Mouse (Mus musculus) neural tube, embryonic 10.5 days (tissue): ENCODE results near the gene Urm1.
"Not testable (repeated sequence)": the region's sequence is repeated elsewhere in the genome, so short reads cannot be mapped to it uniquely, and the experiment has no call there.

Experiments used
- DNase-seq: peaks from one replicate; pipeline ENCODE4 v3.0.0-alpha.2; 2017; ENCODE audit warnings: low spot score; ENCODE audit errors: extremely low spot score

Urm1 gene

DNA sequence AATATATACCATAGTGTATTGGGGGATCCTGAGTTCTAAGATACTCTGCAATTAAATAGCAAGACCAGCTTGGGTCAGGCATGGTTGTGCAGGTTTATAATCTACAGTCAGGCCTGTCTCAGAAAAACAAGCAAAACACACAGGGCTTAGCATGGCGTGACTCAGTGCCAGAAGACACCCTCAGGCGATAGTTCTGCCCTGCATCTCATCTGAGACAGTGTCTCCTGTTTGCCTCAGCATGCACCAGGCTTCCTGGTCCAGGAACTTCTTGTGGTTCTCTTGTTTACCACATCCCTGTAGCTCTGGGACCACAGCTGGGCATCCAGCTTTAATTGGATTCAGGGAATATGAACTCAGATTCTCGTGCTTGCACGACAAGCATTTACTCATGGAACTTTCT, 45.2 kb downstream of the Urm1 start:
- no peak for DNase-seq

DNA sequence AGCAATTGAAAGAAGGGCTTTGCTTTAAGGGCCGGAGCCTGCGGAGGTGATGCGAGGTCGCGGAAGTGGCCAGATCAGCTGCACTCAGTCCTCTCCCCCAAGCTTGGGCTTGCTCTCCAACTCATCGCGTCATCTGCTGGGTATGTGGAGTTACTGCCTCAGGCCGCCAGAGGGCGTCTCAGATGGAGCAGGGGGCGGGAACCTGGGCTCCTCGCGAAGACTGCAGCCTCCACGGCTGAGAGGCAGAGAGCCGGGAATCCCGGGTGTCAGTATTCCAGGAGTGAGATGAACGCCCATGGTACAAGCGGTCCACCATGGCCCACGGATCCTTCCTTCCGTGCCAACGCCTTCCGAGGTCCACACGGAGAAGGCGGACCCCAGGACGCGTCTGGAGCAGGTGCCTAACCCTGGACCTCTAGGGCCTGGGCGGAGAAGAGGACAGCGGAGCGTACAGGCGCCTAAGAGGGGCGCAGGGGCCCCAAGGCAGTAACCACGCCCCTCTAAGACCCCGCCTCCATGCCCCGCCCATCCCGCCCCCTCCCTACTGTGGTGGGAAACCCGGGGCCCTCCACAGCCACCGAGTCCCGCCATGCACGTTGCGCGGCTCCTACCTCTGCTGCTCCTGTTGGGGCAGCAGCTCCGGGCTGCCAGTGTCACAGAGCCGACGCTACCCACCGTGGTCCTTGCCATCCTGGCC, 49.2 kb downstream of the Urm1 start, which contains the start of gene Cercam:
Gene Cercam (plus strand): TSS at position 216 of the 697 bp plus-strand sequence.
- DNase-seq: peak; percentile 92

GRCm38 (mm10) chr2:29869646-29870451, 50.0 kb downstream of the Urm1 start:
- DNase-seq: no peak

GRCm38 (mm10) chr2:29872581-29873295, 52.9 kb downstream of the Urm1 start:
- DNase-seq: no peak

DNA sequence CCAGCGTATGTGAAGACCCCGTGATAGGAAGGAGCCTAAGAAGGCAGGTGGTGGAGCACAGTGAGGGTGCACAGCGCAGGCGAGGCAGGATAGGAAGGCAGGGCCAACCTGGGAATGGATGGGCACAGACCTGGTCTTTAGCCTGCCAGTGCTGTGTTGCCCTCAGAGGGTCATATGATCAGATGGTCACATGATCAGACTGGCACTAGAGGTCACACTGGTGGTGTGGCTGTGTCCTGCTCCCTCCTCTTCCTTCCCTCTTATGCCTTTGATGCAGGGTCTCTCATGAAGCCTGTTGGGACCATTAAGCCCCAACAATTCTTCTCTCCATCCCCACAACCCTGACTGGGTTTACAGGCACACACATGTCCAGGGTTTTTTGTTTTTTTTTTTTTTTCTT, 53.9 kb downstream of the Urm1 start:
- no peak for DNase-seq

DNA sequence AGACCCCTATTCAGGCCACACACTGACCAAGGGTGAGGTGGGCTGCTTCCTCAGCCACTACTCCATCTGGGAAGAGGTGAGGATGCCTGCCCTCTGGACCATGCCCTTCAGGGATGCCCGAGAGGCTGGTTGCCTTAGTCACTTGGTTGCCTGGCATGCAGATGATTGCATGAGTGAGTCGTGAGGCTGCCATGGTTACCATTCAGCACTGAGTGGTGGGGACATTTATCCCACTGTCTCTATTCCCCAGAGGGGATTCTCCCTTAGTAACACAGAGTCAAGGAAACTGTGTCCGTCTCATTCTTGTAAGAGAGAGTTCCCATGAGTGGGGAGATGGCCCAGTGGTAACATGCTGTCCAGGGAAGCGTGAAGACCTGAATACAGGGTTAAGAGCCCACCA, 58.2 kb downstream of the Urm1 start:
- no peak for DNase-seq

DNA sequence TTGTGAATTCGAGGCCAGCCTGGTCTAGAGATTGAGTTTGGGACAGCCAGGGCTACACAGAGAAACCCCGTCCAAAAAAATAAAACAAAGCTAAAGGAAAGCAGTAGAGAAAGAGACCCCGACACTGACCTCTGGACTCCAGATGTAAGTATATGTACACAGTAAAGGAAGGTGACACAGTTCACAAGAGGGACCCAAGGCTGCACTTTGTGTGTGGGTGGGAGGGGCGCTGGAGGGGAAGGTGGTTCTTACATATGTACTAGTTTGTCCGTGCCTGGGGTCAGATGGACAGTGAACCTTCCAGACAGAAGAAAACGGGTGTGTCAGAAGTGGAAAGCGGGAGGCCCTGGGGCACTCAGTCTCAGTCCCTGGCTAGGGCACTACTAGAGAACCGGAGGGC, 59.3 kb downstream of the Urm1 start:
- DNase-seq: no peak

- no peak for DNase-seq
Measured at GRCm38 (mm10) chr2:29879964-29880830, 60.3 kb downstream of the Urm1 start.

GRCm38 (mm10) chr2:29886659-29887292, 66.9 kb downstream of the Urm1 start:
- not testable (repeated sequence) for DNase-seq

GRCm38 (mm10) chr2:29889066-29889944, 69.4 kb downstream of the Urm1 start, which contains the start of gene Odf2:
TSS of gene Odf2 (plus strand) at chr2:29889221.
- peak; percentile 100 for DNase-seq

DNA sequence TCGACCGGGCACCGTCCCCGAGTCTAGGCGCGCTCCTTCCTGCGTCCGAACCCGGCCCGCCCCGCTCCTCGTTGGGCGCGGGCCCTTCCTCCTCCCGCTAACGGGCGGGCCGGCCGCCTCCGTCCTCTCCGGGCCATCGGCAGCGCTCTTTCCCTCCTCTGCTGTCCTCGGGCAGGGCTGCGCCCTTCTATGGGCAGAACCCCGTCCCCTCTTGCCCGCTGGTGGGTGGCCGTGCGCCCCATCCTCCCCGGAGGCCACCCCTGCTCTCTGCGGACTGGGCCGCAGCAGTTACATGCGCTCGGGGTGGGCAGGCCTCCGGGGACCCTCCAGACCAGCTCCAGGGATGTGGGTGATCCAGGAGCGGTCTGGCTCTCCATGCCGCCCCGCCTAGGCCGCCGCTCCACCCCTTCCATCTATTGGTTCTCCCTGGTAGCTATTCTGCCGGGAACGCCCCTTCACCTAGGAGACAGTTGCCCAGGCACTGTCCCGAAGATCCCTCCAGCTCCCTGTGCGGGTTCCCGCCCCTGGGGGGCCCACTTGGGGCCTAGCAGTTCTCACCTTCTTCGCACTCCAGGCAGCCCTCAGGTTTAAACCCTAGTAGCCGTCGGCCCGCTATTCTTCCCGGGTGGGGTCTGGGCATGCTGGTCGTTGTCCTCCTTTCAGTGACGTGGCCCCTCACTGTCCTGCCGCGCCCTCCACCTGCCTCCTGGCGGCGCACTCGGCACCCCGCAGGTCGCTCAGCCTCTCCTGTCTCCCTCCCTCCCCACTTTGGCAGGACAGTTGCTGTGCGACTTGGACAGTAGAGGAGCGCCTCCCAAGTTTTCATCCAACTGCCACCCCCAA, 70.3 kb downstream of the Urm1 start:
- peak; percentile 91 for DNase-seq

DNA sequence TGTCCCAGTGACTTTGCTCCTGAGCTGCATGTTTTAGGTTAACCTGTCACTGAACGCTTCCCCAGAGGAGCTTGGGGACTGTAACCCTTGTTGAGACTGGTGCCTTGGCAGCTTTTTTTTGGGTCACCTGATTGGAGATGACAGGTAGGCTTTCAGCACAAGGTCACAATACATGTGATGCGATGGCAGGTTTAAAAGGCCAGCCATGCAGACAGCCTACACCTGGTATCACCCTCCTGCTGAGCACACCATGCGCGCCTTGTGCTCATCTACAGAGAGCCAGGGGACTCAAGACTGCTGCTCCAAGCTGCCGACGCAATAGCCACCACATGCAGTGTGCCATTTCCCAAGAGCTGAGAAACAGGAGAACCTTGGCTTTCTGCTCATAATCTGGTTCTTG, 71.9 kb downstream of the Urm1 start:
- no peak for DNase-seq
